Mouse (Mus musculus): ENCODE results near the gene H2afz. TPM values are rescaled to one million over a fixed set of nuclear protein-coding genes. Genes with fewer than 3 reads are reported as not detected.

The H2afz gene
- total and polyA plus RNA-seq, 3 experiments: 4,006 to 4,409 (median 4,299) TPM

GRCm38 (mm10) chr3:137861436-137861835, 2.9 kb upstream of the H2afz start:
- dilution Hi-C loops (cut with MboI; ENCODE audit: extremely low pct_ligation_motif_present, extremely low pct_unique_long_range_greater_than_20kb, low sequenced_read_pairs): no loop called here
- peaks cover 0 to 11% of the 10 kb centered on the region in 2 experiments; a peak in 2 of 4 replicates for H3K4me1 ChIP-seq (ENCODE audit: control insufficient read depth in 1 of 2, insufficient read depth in 2 of 2)
- peaks cover 6% of the 10 kb centered on the region for H3K9me3 ChIP-seq (replicated peaks; ENCODE audit: low read length)
- TF ChIP-seq JUND (conservative IDR thresholded peaks at IDR 0.05; ENCODE audit: low read depth, low read length) (no peak), ZNF384 (IDR thresholded peaks at IDR 0.05; ENCODE audit: low read depth, low read length) (no peak), SIN3A (IDR thresholded peaks at IDR 0.05; ENCODE audit: low read length) (no peak), E2F4 (IDR thresholded peaks at IDR 0.05; ENCODE audit: insufficient replicate concordance, low read depth, low read length) (no peak), MYC (IDR thresholded peaks at IDR 0.05; ENCODE audit: low read depth, low read length) (no peak), EP300 (IDR thresholded peaks at IDR 0.05; ENCODE audit: low read length) (no peak)
- H3K36me3 ChIP-seq (replicated peaks in 1 of 2; ENCODE audit: control insufficient read depth in 1 of 2, insufficient read depth in 1 of 2, low read length in 1 of 2): peaks cover 4 to 10% of the 10 kb centered on the region in 2 experiments
- no peak overlapping the region for H3K4me2 ChIP-seq (ENCODE audit: insufficient read depth, low read depth, poor library complexity, severe bottlenecking)
- H3K9ac ChIP-seq (ENCODE audit: insufficient read depth, low read depth): no peak overlapping the region
- peaks cover 15% of the 10 kb centered on the region for H3K79me2 ChIP-seq (replicated peaks; ENCODE audit: control insufficient read depth, extremely low read depth, insufficient read depth, poor library complexity, severe bottlenecking)
- no peak overlapping the region for H3K4me3 ChIP-seq (replicated peaks in 1 of 3; ENCODE audit: low read depth in 2 of 3, low read length in 2 of 3, poor library complexity in 1 of 3)
- in situ Hi-C loops (cut with MboI; ENCODE audit: low pct_ligation_motif_present, low pct_unique_long_range_greater_than_20kb, low sequenced_read_pairs): loop anchor here (5.0 to 10.0 kb wide), 2 partner anchors 79 to 283 kb away; partner anchors contain the start of genes Mttp and Trmt10a
- no peak overlapping the region for H3K27ac ChIP-seq (ENCODE audit: insufficient read depth, low read depth)
- H3K27me3 ChIP-seq (replicated peaks): no peaks in the 10 kb centered on the region
- no peak for DNase-seq (ENCODE audit: extremely low read depth)

GRCm38 (mm10) chr3:137862600-137862999, 1.7 kb upstream of the H2afz start:
- peaks cover 25% of the 10 kb centered on the region for H3K79me2 ChIP-seq (replicated peaks; ENCODE audit: control insufficient read depth, extremely low read depth, insufficient read depth, poor library complexity, severe bottlenecking)
- H3K9ac ChIP-seq (ENCODE audit: insufficient read depth, low read depth): no peak overlapping the region
- no peak for DNase-seq (ENCODE audit: extremely low read depth)
- peaks cover 6% of the 10 kb centered on the region for H3K9me3 ChIP-seq (replicated peaks; ENCODE audit: low read length)
- in situ Hi-C loops (cut with MboI; ENCODE audit: low pct_ligation_motif_present, low pct_unique_long_range_greater_than_20kb, low sequenced_read_pairs): loop anchor here (5.0 to 10.0 kb wide), 2 partner anchors 80 to 282 kb away; partner anchors contain the start of genes Mttp and Trmt10a
- TF ChIP-seq RCOR1 (conservative IDR thresholded peaks at IDR 0.05; ENCODE audit: low read depth, low read length) (no peak), ZKSCAN1 (IDR thresholded peaks at IDR 0.05; ENCODE audit: borderline replicate concordance, low read depth, low read length) (no peak), ZMIZ1 (IDR thresholded peaks at IDR 0.05; ENCODE audit: low read depth, low read length) (no peak), MAZ (IDR thresholded peaks at IDR 0.05; ENCODE audit: low read depth, low read length) (no peak), SIN3A (IDR thresholded peaks at IDR 0.05; ENCODE audit: low read length) (no peak), PAX5 (IDR thresholded peaks at IDR 0.05; ENCODE audit: low read length) (no peak), TBP (conservative IDR thresholded peaks at IDR 0.05; ENCODE audit: low read depth, low read length) (no peak), NRF1 (IDR thresholded peaks at IDR 0.05; ENCODE audit: low read depth, low read length) (no peak), ELF1 (IDR thresholded peaks at IDR 0.05; ENCODE audit: low read depth, low read length) (no peak), MAX (IDR thresholded peaks at IDR 0.05; ENCODE audit: low read length) (no peak), KAT2A (IDR thresholded peaks at IDR 0.05; ENCODE audit: insufficient replicate concordance, low read length) (no peak), POLR2A (IDR thresholded peaks at IDR 0.05; ENCODE audit: low read depth, low read length) (no peak), EP300 (IDR thresholded peaks at IDR 0.05; ENCODE audit: low read length) (no peak), ZC3H11A (IDR thresholded peaks at IDR 0.05; ENCODE audit: low read depth, low read length) (no peak), HCFC1 (IDR thresholded peaks at IDR 0.05; ENCODE audit: low read depth, low read length) (no peak)
- H3K4me2 ChIP-seq (ENCODE audit: insufficient read depth, low read depth, poor library complexity, severe bottlenecking): no peak overlapping the region
- no peaks in the 10 kb centered on the region for H3K27me3 ChIP-seq (replicated peaks)
- H3K36me3 ChIP-seq (replicated peaks in 1 of 2; ENCODE audit: control insufficient read depth in 1 of 2, insufficient read depth in 1 of 2, low read length in 1 of 2): peaks cover 10 to 19% of the 10 kb centered on the region in 2 experiments
- H3K27ac ChIP-seq (ENCODE audit: insufficient read depth, low read depth): no peak overlapping the region
- no peak overlapping the region for H3K4me3 ChIP-seq (replicated peaks in 1 of 3; ENCODE audit: low read depth in 2 of 3, low read length in 2 of 3, poor library complexity in 1 of 3)
- H3K4me1 ChIP-seq (ENCODE audit: control insufficient read depth in 1 of 2, insufficient read depth in 2 of 2): peaks cover 0 to 19% of the 10 kb centered on the region in 2 experiments; a peak in 2 of 4 replicates
- dilution Hi-C loops (cut with MboI; ENCODE audit: extremely low pct_ligation_motif_present, extremely low pct_unique_long_range_greater_than_20kb, low sequenced_read_pairs): no loop called here
